9 mouse cellular contexts compared by ENCODE assay signal in the genomic region with DNA sequence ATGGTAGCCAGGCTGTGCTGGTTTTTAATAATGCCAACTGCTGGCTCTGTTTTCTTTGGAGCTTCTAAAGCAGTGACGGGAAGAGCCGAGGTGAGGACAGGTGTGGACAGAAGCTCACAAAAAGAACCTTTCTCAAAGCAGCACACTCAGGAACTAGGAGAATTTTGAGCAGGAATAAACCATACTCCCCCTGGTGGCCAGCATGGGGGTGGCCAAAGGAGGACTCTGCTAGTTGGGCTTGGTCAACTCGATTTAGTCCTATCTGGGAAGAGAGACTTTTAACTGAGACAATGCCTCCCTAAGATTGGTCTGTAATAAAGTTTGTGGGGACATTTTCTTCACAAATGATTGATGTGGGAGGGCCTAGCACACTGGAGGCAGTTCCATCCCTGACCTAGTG. TPM values are rescaled to one million over a fixed set of nuclear protein-coding genes. Genes with fewer than 3 reads are reported as not detected.
A peak's percentile ranks its signal among the peaks of the same experiment; 100 is the strongest.
DNase-seq lines count a peak whose midpoint lies in the region; ATAC-seq and TF ChIP-seq lines count a peak whose summit lies in the region.
"Had no signal": no experiment of that assay in that cellular context is flagged by ENCODE, and none has a peak within 500 bp of the region (broad histone marks: within the 10 kb centered on the region; RNA-seq: fewer than 3 reads in every experiment).

No protein-coding gene starts in this region.

- CTCF ChIA-PET in Patski (lab: Charles Lee), result interaction anchor here (1.3 to 1.8 kb wide), 4 partner anchors 10 to 196 kb away, joined by 3 to 9 read pairs (median 6); no protein-coding TSS in a partner anchor

- H3K9ac ChIP-seq in intestine, embryonic 14.5 days (ENCODE audit: low read length), result no peak overlapping the region
- no peak overlapping the region for H3K9ac ChIP-seq in intestine, embryonic 16.5 days (ENCODE audit: low read depth, low read length)

- in situ Hi-C loops in Patski (cut with MboI; ENCODE audit: low pct_unique_long_range_greater_than_20kb), result loop anchor here (5.0 kb wide), 1 partner anchor 128 kb away; no protein-coding TSS in a partner anchor

- H3K9me3 ChIP-seq in intestine, embryonic 14.5 days (ENCODE audit: control insufficient read depth, low read length), result no peaks in the 10 kb centered on the region
- H3K9me3 ChIP-seq in intestine, embryonic 16.5 days (ENCODE audit: control insufficient read depth, low read length), result no peaks in the 10 kb centered on the region
- no peaks in the 10 kb centered on the region for H3K9me3 ChIP-seq in heart, embryonic 10.5 days

- no peak overlapping the region for H3K4me2 ChIP-seq in intestine, embryonic 14.5 days (ENCODE audit: low read length)
- no peak overlapping the region for H3K4me2 ChIP-seq in intestine, embryonic 16.5 days (ENCODE audit: low read depth, low read length)

- peak; percentile 92 for TF ChIP-seq CTCF in Patski (IDR thresholded peaks at IDR 0.05)

- intact Hi-C loops in left cerebral cortex, postnatal 25 days (cut with DNase I), result loop anchor here (1.0 to 5.0 kb wide), 2 partner anchors 117 to 133 kb away; a partner anchor contains a TSS

- POLR2A ChIA-PET in Patski (lab: Charles Lee), result no interaction called here

- H3K27me3 ChIP-seq in intestine, embryonic 14.5 days (replicated peaks; ENCODE audit: control insufficient read depth, insufficient read depth, low read length), result no peaks in the 10 kb centered on the region
- no peaks in the 10 kb centered on the region for H3K27me3 ChIP-seq in intestine, embryonic 16.5 days (replicated peaks; ENCODE audit: control insufficient read depth, insufficient read depth, low read length)
- peaks cover 2% of the 10 kb centered on the region for H3K27me3 ChIP-seq in Patski
- H3K27me3 ChIP-seq in heart, embryonic 10.5 days (ENCODE audit: insufficient read depth, poor library complexity, severe bottlenecking), result no peaks in the 10 kb centered on the region

- H3K4me1 ChIP-seq in intestine, embryonic 14.5 days (replicated peaks; ENCODE audit: control insufficient read depth, insufficient read depth, low read length), result peaks cover 19% of the 10 kb centered on the region
- peaks cover 14% of the 10 kb centered on the region for H3K4me1 ChIP-seq in intestine, embryonic 16.5 days (ENCODE audit: control insufficient read depth, insufficient read depth, low read length)
- H3K4me1 ChIP-seq in heart, embryonic 10.5 days, result peaks cover 30% of the 10 kb centered on the region

- no peaks in the 10 kb centered on the region for H3K36me3 ChIP-seq in intestine, embryonic 14.5 days (ENCODE audit: control insufficient read depth, insufficient read depth, low read length)
- H3K36me3 ChIP-seq in intestine, embryonic 16.5 days (ENCODE audit: control insufficient read depth, insufficient read depth, low read length), result 0 out of 2 replicates have a peak, but pooled peaks cover 3% of the 10 kb centered on the region
- H3K36me3 ChIP-seq in heart, embryonic 10.5 days, result peaks cover 2% of the 10 kb centered on the region

- ATAC-seq in intestine, embryonic 14.5 days (replicated peaks; ENCODE audit: low FRiP score, low TSS enrichment, low read depth), result no peak
- ATAC-seq in intestine, embryonic 16.5 days, result no peak
- no peak for ATAC-seq in Patski

- DNase-seq in intestine, embryonic 14.5 days (ENCODE audit: low spot score), result peak; percentile 75
- no peak for DNase-seq in Patski (ENCODE audit: low read depth, low spot score)
- DNase-seq in cerebellum, postnatal 36 days, result peak; percentile 74 to 75
- peak; percentile 84 for DNase-seq in heart, embryonic 10.5 days (ENCODE audit: low spot score)
- peak; percentile 63 to 73 for DNase-seq in left cerebral cortex, postnatal 25 days (ENCODE audit: low spot score in 2 of 2)
- DNase-seq in neural tube, embryonic 10.5 days (ENCODE audit: extremely low spot score, low spot score), result peak; percentile 52
- DNase-seq in thymus, postnatal 0 days (ENCODE audit: low spot score), result peak; percentile 59

- no peak overlapping the region for H3K4me3 ChIP-seq in intestine, embryonic 14.5 days (ENCODE audit: low read depth, low read length)
- no peak overlapping the region for H3K4me3 ChIP-seq in intestine, embryonic 16.5 days (ENCODE audit: low read length)
- H3K4me3 ChIP-seq in heart, embryonic 10.5 days, result no peak overlapping the region
- H3K4me3 ChIP-seq: myocyte had no signal

- no peak overlapping the region for H3K27ac ChIP-seq in intestine, embryonic 14.5 days (ENCODE audit: low read depth)
- H3K27ac ChIP-seq in intestine, embryonic 16.5 days (ENCODE audit: low read length), result no peak overlapping the region
- H3K27ac ChIP-seq in heart, embryonic 10.5 days, result no peak overlapping the region

- 43% methylated on average over 3 of the region's 3 CpGs for WGBS in intestine, embryonic 14.5 days
- 51% methylated on average over 3 of the region's 3 CpGs for WGBS in intestine, embryonic 16.5 days
- 46% methylated on average over 3 of the region's 3 CpGs for WGBS in heart, embryonic 10.5 days

RNA-seq across cellular contexts. Expression of a gene that starts 1.6 kb away (rescaled TPM):
- polyA plus RNA-seq in intestine, embryonic 14.5 days (2014; fragmentation: Nextera tagmentation; extraction: Ambion mirVana), result 32.2 and 33.4 TPM in 2 replicates
- 26.6 and 27.8 TPM in 2 replicates for polyA plus RNA-seq in intestine, embryonic 16.5 days (2015; fragmentation: Nextera tagmentation; extraction: Ambion mirVana)
- polyA plus RNA-seq in Patski (2021), result 48.5 TPM
- polyA plus RNA-seq in heart, embryonic 10.5 days (2016; fragmentation: Nextera tagmentation; extraction: Ambion mirVana), result 30.2 and 31.5 TPM in 2 replicates
- 100 to 1,000 TPM; 212 to 231 TPM for total RNA-seq in left cerebral cortex, postnatal 25 days (2021)
- 42.0 and 44.5 TPM in 2 replicates for polyA plus RNA-seq in thymus, postnatal 0 days (2015; fragmentation: Nextera tagmentation; extraction: Ambion mirVana)

RNA-seq across cellular contexts. Expression of a gene that starts 51.0 kb away (rescaled TPM):
- 7.0 and 7.7 TPM in 2 replicates for polyA plus RNA-seq in intestine, embryonic 14.5 days (2014; fragmentation: Nextera tagmentation; extraction: Ambion mirVana)
- polyA plus RNA-seq in intestine, embryonic 16.5 days (2015; fragmentation: Nextera tagmentation; extraction: Ambion mirVana), result 5.8 and 6.4 TPM in 2 replicates
- 0.03 TPM for polyA plus RNA-seq in Patski (2021)
- 21.3 and 24.5 TPM in 2 replicates for polyA plus RNA-seq in heart, embryonic 10.5 days (2016; fragmentation: Nextera tagmentation; extraction: Ambion mirVana)
- 10 to 100 TPM in 1 of 2 experiments, 1 to 10 TPM in 1; 6.0 to 10.1 TPM for total RNA-seq in left cerebral cortex, postnatal 25 days (2021)
- polyA plus RNA-seq in thymus, postnatal 0 days (2015; fragmentation: Nextera tagmentation; extraction: Ambion mirVana), result 3.2 and 3.4 TPM in 2 replicates

RNA-seq across cellular contexts. Expression of a gene that starts 56.7 kb away (rescaled TPM):
- 0.28 and 0.46 TPM in 2 replicates for polyA plus RNA-seq in intestine, embryonic 14.5 days (2014; fragmentation: Nextera tagmentation; extraction: Ambion mirVana)
- polyA plus RNA-seq in intestine, embryonic 16.5 days (2015; fragmentation: Nextera tagmentation; extraction: Ambion mirVana), result 0.26 and 0.28 TPM in 2 replicates
- 0.77 TPM for polyA plus RNA-seq in Patski (2021)
- 0.17 and 0.20 TPM in 2 replicates for polyA plus RNA-seq in heart, embryonic 10.5 days (2016; fragmentation: Nextera tagmentation; extraction: Ambion mirVana)
- 10 to 100 TPM; 36.6 to 46.4 TPM for total RNA-seq in left cerebral cortex, postnatal 25 days (2021)
- polyA plus RNA-seq in thymus, postnatal 0 days (2015; fragmentation: Nextera tagmentation; extraction: Ambion mirVana), result 0.08 and 0.21 TPM in 2 replicates
- polyA plus RNA-seq: myocyte had no signal
